Mouse (Mus musculus): ENCODE data around the gene Olfr56. TPM values are rescaled to one million over a fixed set of nuclear protein-coding genes. Genes with fewer than 3 reads are reported as not detected.

The Olfr56 gene
- polyA plus RNA-seq, 1 experiment from 2014 or later: not detected

GRCm38 (mm10) chr11:49084875-49085274 is 106.2 kb downstream of the Olfr56 start:
- Histone ChIP-seq H3K27ac (ENCODE audit: low read depth, low read length) (no peak overlapping the region), H3K9ac (ENCODE audit: low read length) (no peak overlapping the region), H3K9me3 (replicated peaks; ENCODE audit: control insufficient read depth, low read length) (no peaks in the 10 kb centered on the region), H3K27me3 (replicated peaks; ENCODE audit: control insufficient read depth, insufficient read depth, low read length) (no peaks in the 10 kb centered on the region), H3K4me2 (ENCODE audit: low read length) (no peak overlapping the region), H3K36me3 (ENCODE audit: control insufficient read depth, insufficient read depth, low read length) (no peaks in the 10 kb centered on the region), H3K4me3 (ENCODE audit: low read depth, low read length) (no peak overlapping the region), H3K4me1 (ENCODE audit: control insufficient read depth, insufficient read depth, low read length) (no peaks in the 10 kb centered on the region)
- 40% methylated on average over 3 of the region's 3 CpGs for WGBS
- DNase-seq (ENCODE audit: low spot score): no peak
- no peak for ATAC-seq

GRCm38 (mm10) chr11:49086858-49087361 is 108.2 kb downstream of the Olfr56 start:
- Histone ChIP-seq H3K9me3 (replicated peaks; ENCODE audit: control insufficient read depth, low read length) (no peaks in the 10 kb centered on the region), H3K27ac (ENCODE audit: low read depth, low read length) (no peak overlapping the region), H3K27me3 (replicated peaks; ENCODE audit: control insufficient read depth, insufficient read depth, low read length) (no peaks in the 10 kb centered on the region), H3K4me1 (ENCODE audit: control insufficient read depth, insufficient read depth, low read length) (no peaks in the 10 kb centered on the region), H3K9ac (ENCODE audit: low read length) (no peak overlapping the region), H3K36me3 (ENCODE audit: control insufficient read depth, insufficient read depth, low read length) (no peaks in the 10 kb centered on the region), H3K4me3 (ENCODE audit: low read depth, low read length) (no peak overlapping the region), H3K4me2 (ENCODE audit: low read length) (no peak overlapping the region)
- 84% methylated on average over 6 of the region's 6 CpGs for WGBS
- DNase-seq (ENCODE audit: low spot score): no peak
- no peak for ATAC-seq

GRCm38 (mm10) chr11:49087830-49088616 is 109.3 kb downstream of the Olfr56 start:
- ATAC-seq: no peak
- 45% methylated on average over 22 of the region's 22 CpGs for WGBS

GRCm38 (mm10) chr11:49088990-49089652 is 110.4 kb downstream of the Olfr56 start:
- no peak overlapping the region for H3K27ac ChIP-seq (ENCODE audit: low read depth, low read length)
- H3K9me3 ChIP-seq (replicated peaks; ENCODE audit: control insufficient read depth, low read length): no peaks in the 10 kb centered on the region
- WGBS: 91% methylated on average over 5 of the region's 5 CpGs
- ATAC-seq (no peak), DNase-seq (ENCODE audit: low spot score) (no peak)
- H3K36me3 ChIP-seq (ENCODE audit: control insufficient read depth, insufficient read depth, low read length): no peaks in the 10 kb centered on the region
- no peak overlapping the region for H3K9ac ChIP-seq (ENCODE audit: low read length)
- H3K27me3 ChIP-seq (replicated peaks; ENCODE audit: control insufficient read depth, insufficient read depth, low read length): no peaks in the 10 kb centered on the region
- H3K4me2 ChIP-seq (ENCODE audit: low read length): no peak overlapping the region
- no peaks in the 10 kb centered on the region for H3K4me1 ChIP-seq (ENCODE audit: control insufficient read depth, insufficient read depth, low read length)
- no peak overlapping the region for H3K4me3 ChIP-seq (ENCODE audit: low read depth, low read length)

More at GRCm38 (mm10) chr11:49087830-49088616, 109.3 kb downstream of the Olfr56 start:
- Histone ChIP-seq H3K4me3 (ENCODE audit: low read depth, low read length) (no peak overlapping the region), H3K9me3 (replicated peaks; ENCODE audit: control insufficient read depth, low read length) (no peaks in the 10 kb centered on the region), H3K9ac (ENCODE audit: low read length) (no peak overlapping the region), H3K27ac (ENCODE audit: low read depth, low read length) (no peak overlapping the region), H3K4me1 (ENCODE audit: control insufficient read depth, insufficient read depth, low read length) (no peaks in the 10 kb centered on the region), H3K4me2 (ENCODE audit: low read length) (no peak overlapping the region; the same call in 1 of the 2 replicates), H3K36me3 (ENCODE audit: control insufficient read depth, insufficient read depth, low read length) (no peaks in the 10 kb centered on the region), H3K27me3 (replicated peaks; ENCODE audit: control insufficient read depth, insufficient read depth, low read length) (no peaks in the 10 kb centered on the region)
- no peak for DNase-seq (ENCODE audit: low spot score)

GRCm38 (mm10) chr11:49089735-49090507 is 111.2 kb downstream of the Olfr56 start:
- H3K27me3 ChIP-seq (replicated peaks; ENCODE audit: control insufficient read depth, insufficient read depth, low read length): no peaks in the 10 kb centered on the region
- no peaks in the 10 kb centered on the region for H3K9me3 ChIP-seq (replicated peaks; ENCODE audit: control insufficient read depth, low read length)
- DNase-seq (ENCODE audit: low spot score) (no peak), ATAC-seq (no peak)
- no peak overlapping the region for H3K4me2 ChIP-seq (ENCODE audit: low read length)
- H3K27ac ChIP-seq (ENCODE audit: low read depth, low read length): no peak overlapping the region
- H3K4me1 ChIP-seq (ENCODE audit: control insufficient read depth, insufficient read depth, low read length): no peaks in the 10 kb centered on the region
- H3K36me3 ChIP-seq (ENCODE audit: control insufficient read depth, insufficient read depth, low read length): no peaks in the 10 kb centered on the region
- no peak overlapping the region for H3K9ac ChIP-seq (ENCODE audit: low read length)
- no peak overlapping the region for H3K4me3 ChIP-seq (ENCODE audit: low read depth, low read length)
- WGBS: 86% methylated on average over 3 of the region's 3 CpGs

- H3K36me3 ChIP-seq (ENCODE audit: control insufficient read depth, insufficient read depth, low read length): no peaks in the 10 kb centered on the region
- no peak overlapping the region for H3K4me3 ChIP-seq (ENCODE audit: low read depth, low read length)
- WGBS: 89% methylated on average over 5 of the region's 5 CpGs
- H3K4me1 ChIP-seq (ENCODE audit: control insufficient read depth, insufficient read depth, low read length): no peaks in the 10 kb centered on the region
- H3K9me3 ChIP-seq (replicated peaks; ENCODE audit: control insufficient read depth, low read length): no peaks in the 10 kb centered on the region
- H3K4me2 ChIP-seq (ENCODE audit: low read length): no peak overlapping the region
- no peak overlapping the region for H3K9ac ChIP-seq (ENCODE audit: low read length)
- no peaks in the 10 kb centered on the region for H3K27me3 ChIP-seq (replicated peaks; ENCODE audit: control insufficient read depth, insufficient read depth, low read length)
- no peak for DNase-seq (ENCODE audit: low spot score)
- no peak for ATAC-seq
- H3K27ac ChIP-seq (ENCODE audit: low read depth, low read length): no peak overlapping the region
Observed at GRCm38 (mm10) chr11:49090551-49090950, 111.9 kb downstream of the Olfr56 start.

- DNase-seq (ENCODE audit: low spot score) (no peak), ATAC-seq (no peak)
- Histone ChIP-seq H3K4me3 (ENCODE audit: low read depth, low read length) (no peak overlapping the region), H3K9me3 (replicated peaks; ENCODE audit: control insufficient read depth, low read length) (no peaks in the 10 kb centered on the region), H3K27me3 (replicated peaks; ENCODE audit: control insufficient read depth, insufficient read depth, low read length) (no peaks in the 10 kb centered on the region), H3K36me3 (ENCODE audit: control insufficient read depth, insufficient read depth, low read length) (no peaks in the 10 kb centered on the region), H3K9ac (ENCODE audit: low read length) (no peak overlapping the region), H3K4me2 (ENCODE audit: low read length) (no peak overlapping the region), H3K27ac (ENCODE audit: low read depth, low read length) (no peak overlapping the region), H3K4me1 (ENCODE audit: control insufficient read depth, insufficient read depth, low read length) (no peaks in the 10 kb centered on the region)
- 84% methylated on average over 4 of the region's 4 CpGs for WGBS
Observed at GRCm38 (mm10) chr11:49091171-49091570, 112.5 kb downstream of the Olfr56 start.

- no peak for ATAC-seq
- Histone ChIP-seq H3K27me3 (replicated peaks; ENCODE audit: control insufficient read depth, insufficient read depth, low read length) (no peaks in the 10 kb centered on the region), H3K4me3 (ENCODE audit: low read depth, low read length) (no peak overlapping the region), H3K9me3 (replicated peaks; ENCODE audit: control insufficient read depth, low read length) (no peaks in the 10 kb centered on the region), H3K4me1 (ENCODE audit: control insufficient read depth, insufficient read depth, low read length) (no peaks in the 10 kb centered on the region), H3K4me2 (ENCODE audit: low read length) (no peak overlapping the region), H3K9ac (ENCODE audit: low read length) (no peak overlapping the region), H3K36me3 (ENCODE audit: control insufficient read depth, insufficient read depth, low read length) (no peaks in the 10 kb centered on the region), H3K27ac (ENCODE audit: low read depth, low read length) (no peak overlapping the region)
- no peak for DNase-seq (ENCODE audit: low spot score)
- 96% methylated on average over 1 of the region's 1 CpGs for WGBS
Observed at GRCm38 (mm10) chr11:49092053-49092586, 113.4 kb downstream of the Olfr56 start.
